Mouse (Mus musculus) left cerebral cortex, postnatal 14 days (tissue): Measurements from ENCODE around the gene Xntrpc. TPM values are rescaled to one million over a fixed set of nuclear protein-coding genes. Genes with fewer than 3 reads are reported as not detected.

Source experiments
- DNase-seq, 2 experiments: peaks; one replicate each; pipeline ENCODE4 v3.0.0; 2021 to 2022; ENCODE audit warnings: low spot score in 2 of 2, mixed read lengths in 1 of 2
- intact Hi-C: fragments of 180-260 bp; cut with DNase I; formaldehyde crosslinking; loops from one replicate; pipeline ENCODE4 v1.15.1; 2025
- total RNA-seq, 2 experiments: library from RNA; stranded (reverse); gene quantifications; 2 replicates each; pipeline ENCODE4 v1.2.3; 2021

The Xntrpc gene
- total RNA-seq, 2 experiments from 2014 or later, result 1.4 to 1.8 TPM

DNA sequence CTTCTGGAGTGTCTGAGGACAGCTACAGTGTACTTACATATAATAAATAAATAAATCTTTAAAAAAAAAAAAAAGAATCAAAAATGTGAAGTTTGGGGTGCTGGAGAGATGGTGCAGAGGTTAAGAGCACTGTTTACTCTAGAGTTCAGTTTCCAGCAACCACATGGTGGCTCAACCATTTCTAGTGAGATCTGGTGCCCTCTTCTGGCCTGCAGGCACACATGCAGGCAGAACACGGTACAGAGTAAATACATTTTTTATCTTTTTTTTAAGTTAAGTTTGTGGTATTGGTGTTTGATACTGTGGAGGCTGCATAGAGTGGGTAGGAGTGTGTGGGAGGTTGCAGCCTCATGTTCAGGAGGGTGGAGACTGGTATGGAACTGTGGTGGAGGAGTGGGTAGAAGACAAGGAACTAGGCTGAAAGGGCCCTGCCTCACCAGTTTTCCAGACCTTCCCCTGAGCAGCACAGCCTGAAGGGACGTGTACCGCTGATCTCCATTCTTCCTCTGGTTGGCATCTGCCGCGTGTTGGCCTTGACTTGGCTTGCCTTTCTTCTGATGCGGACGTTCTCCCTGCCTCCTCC, 11.3 kb downstream of the Xntrpc start:
- intact Hi-C loops, result loop anchor here (5.0 kb wide), 3 partner anchors 80 to 425 kb away; no protein-coding TSS in a partner anchor
- DNase-seq, result peak in 1 of 2 experiments; percentile 22

DNA sequence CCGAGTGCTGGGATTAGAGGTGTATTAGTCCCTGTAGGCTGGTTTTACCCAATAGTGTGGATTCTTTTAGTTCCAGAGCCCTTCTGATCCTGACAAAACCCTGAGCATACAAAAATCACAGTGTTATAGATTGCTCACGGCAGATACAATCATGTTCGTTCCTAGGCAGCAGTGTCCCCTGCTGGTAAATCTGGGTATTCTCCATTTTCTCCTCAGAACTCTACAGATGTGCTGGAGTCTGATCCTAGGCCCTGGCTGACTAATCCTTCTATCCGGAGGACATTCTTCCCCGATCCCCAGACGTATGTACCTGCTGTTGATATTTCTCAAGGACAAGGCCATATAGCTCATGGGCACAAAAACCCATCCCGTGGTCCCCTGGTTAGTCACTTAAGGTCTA, 13.0 kb downstream of the Xntrpc start:
- intact Hi-C loops, result loop anchor here (5.0 kb wide), 3 partner anchors 81 to 426 kb away; no protein-coding TSS in a partner anchor
- DNase-seq, result peak; percentile 45 to 56

DNA sequence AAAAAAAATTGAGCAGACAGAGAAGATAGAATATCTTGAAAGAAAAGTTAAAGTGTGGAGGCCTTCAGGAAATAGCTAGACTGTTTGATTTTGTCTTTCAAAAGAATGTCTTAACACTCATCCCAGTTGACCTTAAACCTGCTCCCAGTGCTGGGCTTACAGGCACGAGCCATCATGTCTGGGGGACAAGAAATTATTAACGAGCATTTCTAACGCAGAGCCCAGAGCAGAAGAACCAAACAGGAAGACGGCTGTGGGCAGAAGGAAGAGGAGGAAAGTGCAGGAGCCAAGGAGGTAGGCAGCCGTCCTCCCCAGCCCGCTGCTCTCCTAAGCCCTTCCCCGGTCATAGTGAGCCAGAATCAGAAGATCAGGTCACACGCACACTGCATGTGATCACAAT, 14.8 kb downstream of the Xntrpc start:
- intact Hi-C loops, result no loop called here
- DNase-seq, result no peak

DNA sequence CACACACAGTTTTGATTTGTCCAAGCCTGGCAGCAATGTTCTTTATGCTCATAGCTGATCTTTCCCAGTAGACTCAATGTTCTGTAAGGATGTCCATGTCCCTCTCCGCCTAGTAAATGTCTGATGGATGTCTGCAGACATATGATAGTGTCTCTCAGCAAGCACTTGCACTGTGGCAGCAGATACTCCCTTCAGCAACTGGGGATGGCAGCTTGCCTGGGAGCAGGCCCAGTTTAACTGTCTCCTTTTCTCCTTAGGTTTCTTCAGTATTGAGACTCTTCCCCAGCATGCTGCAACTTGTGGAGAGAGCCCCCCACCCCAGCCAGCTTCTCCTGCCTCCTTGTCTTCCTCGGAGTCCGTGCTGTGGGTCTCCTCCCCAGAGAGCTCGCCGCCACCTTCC, 16.3 kb downstream of the Xntrpc start:
- intact Hi-C loops, result no loop called here
- no peak for DNase-seq

DNA sequence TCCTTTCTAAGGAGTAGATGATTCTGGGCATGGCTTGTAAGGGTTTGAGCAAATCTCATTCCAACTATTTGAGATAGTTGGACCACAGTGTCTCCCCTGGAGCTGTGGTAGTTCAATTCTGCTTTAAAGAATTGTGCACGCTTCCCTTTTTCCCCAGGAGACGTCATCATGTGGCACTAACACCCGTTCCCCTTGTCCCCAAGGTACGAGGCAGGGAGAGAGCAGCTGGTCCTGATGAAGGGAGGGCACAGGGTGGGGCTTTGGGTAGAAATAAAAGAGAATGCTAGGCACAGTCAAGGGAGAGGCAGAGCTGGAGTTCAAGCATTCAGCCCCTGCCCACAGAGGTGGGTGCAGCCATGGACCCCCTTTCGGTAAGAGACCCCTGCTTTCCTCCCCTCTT, 17.3 kb downstream of the Xntrpc start, which contains the start of gene Trpc2:
TSS of gene Trpc2 (plus strand) at position 301 of the 400 bp plus-strand sequence.
- intact Hi-C loops, result no loop called here
- DNase-seq, result no peak

DNA sequence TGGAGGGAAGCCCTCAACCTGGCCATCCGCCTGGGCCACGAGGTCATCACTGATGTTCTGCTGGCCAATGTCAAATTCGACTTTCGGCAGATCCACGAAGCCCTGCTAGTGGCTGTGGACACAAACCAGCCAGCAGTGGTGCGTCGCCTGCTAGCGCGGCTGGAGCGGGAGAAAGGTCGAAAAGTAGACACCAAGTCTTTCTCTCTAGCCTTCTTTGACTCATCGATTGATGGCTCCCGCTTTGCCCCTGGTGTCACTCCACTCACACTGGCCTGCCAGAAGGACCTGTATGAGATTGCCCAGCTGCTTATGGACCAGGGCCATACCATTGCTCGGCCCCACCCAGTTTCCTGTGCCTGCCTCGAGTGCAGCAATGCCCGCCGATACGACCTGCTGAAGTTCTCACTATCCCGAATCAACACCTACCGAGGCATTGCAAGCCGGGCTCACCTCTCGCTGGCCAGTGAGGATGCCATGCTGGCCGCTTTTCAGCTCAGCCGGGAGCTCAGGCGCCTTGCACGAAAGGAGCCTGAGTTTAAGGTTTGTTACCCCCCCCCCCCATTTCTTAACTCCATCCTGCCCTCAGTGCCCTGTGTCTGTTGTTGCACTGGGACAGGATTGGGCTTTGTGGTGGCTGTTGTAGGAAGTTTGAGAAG, 18.7 kb downstream of the Xntrpc start:
- intact Hi-C loops, result no loop called here
- no peak for DNase-seq

DNA sequence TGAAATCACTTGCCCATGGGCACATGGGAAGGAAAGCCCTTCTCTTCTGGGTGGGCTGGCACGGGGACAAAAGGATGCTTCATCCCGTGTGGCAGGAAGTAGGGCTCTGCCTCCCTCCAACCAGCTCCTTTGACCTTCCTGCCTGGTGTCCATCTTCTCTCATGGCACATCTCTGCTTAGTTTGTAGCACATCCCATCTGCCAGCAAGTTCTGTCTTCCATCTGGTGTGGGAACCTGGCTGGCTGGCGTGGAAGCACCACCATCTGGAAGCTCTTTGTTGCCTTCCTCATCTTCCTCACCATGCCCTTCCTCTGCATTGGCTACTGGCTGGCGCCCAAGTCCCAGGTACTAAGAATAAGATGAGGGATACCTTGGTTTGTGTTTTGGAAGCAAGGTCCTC, 21.8 kb downstream of the Xntrpc start:
- intact Hi-C loops, result no loop called here
- DNase-seq, result no peak

DNA sequence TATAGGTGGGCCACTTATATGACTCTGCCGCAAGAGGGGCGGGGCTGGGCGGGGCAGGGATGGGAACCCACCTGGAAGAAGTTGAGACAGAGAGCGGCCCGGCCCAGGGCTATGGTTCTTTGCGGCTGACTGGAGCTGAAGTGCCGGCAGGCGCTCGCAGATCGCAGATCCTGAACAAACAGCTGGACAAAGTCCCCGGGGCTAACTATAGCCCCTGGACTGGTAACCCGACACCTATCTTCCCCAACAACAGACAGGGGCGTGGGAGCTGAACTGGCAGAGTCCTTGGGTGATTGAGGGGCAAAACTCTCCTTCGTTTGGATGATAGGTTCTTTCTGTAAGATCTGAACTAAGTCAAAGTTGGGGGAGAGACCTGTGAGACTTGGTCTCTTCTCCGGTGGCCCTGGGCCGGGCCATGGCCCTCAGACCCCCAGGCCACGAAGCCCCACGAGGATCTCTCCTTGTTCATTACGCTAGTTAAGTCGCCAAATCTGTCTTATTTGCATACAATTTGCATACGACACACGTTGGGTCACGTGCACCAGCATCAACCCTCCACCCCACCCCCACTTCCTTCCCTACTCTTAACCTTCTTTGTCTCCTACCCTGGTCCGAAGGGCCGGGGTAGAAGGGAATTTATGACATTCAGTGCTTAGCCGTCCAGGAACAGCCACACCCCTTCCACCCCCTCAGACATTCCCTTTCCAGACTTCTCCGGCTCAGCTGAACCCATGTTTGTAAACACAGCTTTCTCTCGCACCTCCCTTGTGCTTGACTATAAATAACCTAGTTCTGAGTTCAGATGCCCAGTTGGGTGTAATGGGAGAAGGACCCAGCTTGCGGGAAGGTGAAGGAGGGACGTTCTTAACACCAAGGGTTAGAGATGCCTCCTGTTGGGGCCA, 34.5 kb downstream of the Xntrpc start:
- intact Hi-C loops, result no loop called here
- DNase-seq, result no peak

DNA sequence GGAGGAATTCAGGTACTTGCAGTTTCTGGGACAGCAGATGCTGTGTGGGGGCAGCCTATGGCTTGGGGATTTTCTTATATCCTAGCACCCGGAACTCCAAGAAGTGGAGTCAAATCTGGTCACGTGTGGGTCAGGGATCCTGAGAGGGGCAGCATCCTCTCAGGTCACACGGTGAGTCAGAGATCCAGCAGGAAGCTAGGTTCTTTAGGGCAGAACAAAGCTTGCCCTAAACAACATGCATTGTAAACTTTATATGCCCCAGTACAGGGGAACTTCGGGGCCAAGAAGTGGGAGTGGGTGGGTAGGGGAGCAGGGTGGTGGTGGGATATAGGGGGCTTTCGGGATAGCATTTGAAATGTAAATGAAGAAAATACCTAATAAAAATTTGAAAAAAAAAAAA, 35.4 kb downstream of the Xntrpc start:
- intact Hi-C loops, result no loop called here
- no peak for DNase-seq

DNA sequence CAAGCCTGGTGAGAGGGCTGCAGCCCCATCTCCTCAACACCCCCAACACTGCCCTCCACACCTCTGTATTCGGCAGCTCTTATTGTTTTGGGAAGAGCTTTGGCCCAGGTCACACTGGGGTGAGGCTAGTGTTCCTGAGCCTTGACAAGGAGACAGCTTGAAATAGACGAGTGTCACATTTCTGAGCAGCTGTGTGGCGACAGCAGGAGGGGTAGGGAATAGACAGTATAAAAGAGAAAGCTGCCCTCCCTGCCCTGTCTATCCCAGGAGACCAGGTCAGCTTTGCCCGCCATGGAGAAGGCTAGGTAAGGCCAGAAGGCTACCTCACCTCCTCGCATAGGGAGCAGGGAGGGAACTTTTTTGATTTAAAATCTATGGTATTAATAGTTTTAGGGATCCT, 36.0 kb downstream of the Xntrpc start, which contains the start of gene Art1:
TSS of gene Art1 (plus strand) at position 257 of the 400 bp plus-strand sequence.
- DNase-seq, result no peak
- intact Hi-C loops, result no loop called here

DNA sequence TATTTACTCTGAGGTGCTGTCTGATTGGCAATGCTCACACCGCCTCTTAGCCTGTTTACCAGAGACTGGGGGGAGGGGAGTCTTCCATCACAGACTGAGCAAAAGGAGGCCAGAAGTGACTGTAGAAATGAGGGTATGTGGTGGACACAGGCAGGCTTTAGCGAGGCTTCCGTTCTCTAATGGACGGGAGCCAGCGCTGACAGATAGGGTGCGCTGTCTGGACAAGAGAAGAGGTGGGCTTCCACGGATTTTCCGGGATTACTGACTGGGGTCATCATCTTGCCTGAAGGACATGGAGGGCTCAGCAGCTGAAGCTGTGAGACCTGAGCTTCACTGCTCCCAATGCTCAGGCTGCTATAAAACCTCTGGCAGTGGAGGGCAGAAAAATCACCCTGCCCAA, 36.7 kb downstream of the Xntrpc start:
- intact Hi-C loops, result no loop called here
- DNase-seq, result no peak

DNA sequence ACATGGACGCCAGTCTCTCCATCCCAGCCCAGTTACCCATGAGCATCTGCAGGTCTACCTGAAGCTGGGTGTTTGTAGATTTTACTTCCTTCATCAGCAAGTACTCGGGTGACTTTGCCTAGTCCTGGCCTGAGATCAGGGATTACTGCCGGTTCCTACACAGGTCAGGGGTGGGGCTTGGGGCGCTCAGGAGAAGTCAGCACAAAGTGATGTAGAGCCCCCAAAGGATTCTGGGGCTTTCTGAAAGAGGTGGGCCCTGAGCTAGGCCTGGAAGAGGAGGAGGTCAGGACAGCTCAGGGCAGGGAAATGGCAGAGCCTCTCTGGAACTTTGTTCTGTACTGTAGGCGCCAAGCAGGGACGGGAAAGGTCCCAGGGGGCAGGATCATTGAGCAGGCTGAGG, 37.2 kb downstream of the Xntrpc start:
- intact Hi-C loops, result no loop called here
- no peak for DNase-seq

DNA sequence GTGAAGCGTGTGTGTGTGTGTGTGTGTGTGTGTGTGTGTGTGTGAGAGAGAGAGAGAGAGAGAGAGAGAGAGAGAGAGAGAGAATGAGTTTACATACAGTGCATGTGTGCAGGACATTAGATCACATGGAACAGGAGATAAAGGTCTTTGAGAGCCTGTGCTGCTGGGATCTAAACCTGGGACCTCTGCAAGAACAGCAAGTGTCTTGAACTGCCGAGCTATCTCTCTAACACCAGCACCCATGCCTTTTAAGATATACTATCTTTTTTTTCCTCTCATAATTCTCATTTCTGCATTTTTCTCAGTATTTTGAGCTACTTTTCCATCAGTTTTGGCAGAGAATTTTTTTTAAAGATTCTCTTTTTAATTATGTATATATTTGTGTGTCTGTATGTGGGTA, 38.0 kb downstream of the Xntrpc start:
- intact Hi-C loops, result no loop called here
- no peak for DNase-seq

DNA sequence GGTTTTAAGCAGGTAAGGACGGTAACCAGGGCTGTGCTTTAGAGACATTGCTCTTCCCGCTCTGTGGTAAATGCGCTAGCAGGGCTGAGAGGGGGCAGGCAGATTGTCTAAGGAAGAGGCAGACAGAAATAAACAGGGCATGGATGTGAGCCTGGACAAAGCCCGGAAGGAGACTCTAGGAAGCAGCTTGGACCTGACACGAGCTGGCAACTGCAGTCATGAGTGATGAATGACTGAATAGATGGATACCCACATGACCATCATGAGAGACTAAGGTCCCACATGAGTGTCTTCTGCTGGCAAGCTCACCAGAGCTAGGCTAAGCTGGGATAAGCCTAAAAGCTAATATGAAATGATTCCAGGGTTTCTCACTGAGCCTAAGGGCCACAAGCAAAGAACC, 38.6 kb downstream of the Xntrpc start:
- intact Hi-C loops, result no loop called here

DNA sequence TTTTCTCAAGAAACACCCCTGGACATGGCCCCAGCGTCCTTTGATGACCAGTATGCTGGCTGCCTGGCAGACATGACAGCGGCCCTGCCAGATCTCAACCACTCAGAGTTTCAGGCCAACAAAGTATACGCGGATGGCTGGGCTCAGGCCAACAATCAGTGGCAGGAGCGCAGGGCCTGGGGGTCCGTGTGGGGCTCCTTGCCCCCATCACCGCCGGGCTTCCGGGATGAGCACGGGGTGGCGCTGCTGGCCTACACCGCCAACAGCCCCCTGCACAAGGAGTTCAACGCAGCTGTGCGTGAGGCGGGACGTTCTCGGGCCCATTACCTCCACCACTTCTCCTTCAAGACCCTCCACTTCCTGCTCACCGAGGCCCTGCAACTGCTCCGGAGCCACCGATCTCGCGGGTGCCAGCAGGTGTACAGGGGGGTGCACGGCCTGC, 41.2 kb downstream of the Xntrpc start:
- intact Hi-C loops, result no loop called here
- no peak for DNase-seq

More for the DNA sequence above, 38.6 kb downstream of the Xntrpc start:
- no peak for DNase-seq

DNA sequence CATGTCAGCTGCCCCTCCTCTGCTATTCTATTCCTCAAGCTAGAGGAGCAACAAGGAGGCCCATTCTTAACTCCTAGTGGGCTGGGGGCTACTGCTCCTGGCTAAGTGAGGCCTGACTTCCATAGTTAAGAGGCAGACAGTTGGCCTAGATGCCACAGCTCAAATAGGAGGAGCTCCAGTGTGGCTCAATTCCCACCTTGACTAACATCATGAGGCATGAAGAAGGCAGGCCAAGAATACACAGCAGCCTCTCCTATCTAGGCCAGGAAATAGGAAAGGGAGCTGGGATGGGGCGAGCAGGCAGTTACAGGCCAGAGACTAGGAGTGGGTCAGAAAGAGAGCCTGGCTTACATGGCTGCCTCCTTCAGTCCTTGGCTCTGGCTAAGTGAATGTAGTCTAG, 42.7 kb downstream of the Xntrpc start:
- DNase-seq, result no peak

DNA sequence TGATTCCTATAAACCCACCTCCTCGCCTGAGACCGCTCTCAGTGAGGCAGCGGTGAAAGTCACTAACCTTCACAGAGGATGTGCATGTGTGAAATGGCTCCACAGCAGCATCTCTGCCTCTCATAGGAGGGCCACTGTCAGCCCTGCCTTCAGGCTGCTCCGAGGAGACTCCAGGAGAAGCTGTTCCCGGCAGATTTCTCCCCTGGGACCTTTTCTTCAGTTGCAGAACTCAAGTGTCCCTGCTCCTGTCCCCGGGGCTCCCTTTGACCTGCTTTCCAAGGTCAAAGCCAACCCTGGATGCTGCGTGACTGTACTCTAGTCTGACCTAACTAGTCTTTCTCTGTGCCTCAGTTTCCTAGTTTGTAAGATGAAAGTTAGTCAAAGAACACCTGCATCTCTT, 43.7 kb downstream of the Xntrpc start, which contains the start of gene Art5:
TSS of gene Art5 (minus strand) at position 319 of the 400 bp plus-strand sequence.
- intact Hi-C loops, result no loop called here
- no peak for DNase-seq

More for the DNA sequence above, 42.7 kb downstream of the Xntrpc start:
- intact Hi-C loops, result no loop called here

DNA sequence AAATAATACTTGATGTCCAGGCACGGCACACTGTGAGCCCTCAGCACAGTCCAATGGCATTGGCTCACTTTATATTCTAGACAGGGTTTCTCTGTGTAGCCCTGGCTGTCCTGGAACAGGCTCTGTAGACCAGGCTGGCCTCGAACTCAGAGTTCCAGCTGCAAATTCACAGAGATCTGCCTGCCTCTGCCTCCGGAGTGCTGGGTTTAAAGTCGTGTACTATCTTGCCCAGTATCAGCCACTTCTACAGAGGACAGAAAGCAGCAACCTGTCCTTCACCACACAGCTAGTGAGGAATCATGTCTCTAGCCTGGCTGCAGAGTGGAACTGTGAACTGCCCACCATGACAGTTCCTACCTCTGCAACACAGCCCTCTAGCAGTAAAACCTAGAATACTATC, 44.2 kb downstream of the Xntrpc start:
- DNase-seq, result no peak

DNA sequence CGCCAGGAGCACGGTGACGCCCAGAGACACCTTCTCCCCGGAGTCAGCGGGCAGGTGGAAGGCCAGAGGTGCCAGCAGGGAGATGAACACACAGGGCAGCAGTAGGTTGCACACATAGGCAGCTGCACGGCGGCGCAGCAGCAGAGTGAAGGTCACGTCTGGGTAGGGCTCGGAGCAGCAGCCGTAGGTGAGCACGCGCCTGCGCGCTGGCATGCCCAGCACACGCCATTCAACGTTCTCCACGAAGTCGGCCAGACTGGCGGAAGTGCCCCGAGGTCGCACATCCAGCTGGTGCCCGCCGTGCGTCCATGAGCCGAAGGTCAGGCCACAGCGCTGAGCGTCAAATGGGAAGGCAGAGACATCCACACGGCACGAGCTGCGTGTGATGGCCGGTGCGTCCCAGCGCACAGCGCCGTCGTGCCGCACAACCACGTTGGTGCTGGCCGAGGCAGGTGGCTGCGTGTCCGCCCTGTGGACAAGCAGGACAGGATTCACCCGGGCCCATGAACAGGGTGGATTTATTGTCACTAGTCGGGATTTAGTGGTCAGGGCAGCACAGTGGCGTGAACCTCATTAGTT, 47.7 kb downstream of the Xntrpc start:
- no peak for DNase-seq
- intact Hi-C loops, result no loop called here

More for the DNA sequence above, 44.2 kb downstream of the Xntrpc start:
- intact Hi-C loops, result no loop called here
